In the genomic region with DNA sequence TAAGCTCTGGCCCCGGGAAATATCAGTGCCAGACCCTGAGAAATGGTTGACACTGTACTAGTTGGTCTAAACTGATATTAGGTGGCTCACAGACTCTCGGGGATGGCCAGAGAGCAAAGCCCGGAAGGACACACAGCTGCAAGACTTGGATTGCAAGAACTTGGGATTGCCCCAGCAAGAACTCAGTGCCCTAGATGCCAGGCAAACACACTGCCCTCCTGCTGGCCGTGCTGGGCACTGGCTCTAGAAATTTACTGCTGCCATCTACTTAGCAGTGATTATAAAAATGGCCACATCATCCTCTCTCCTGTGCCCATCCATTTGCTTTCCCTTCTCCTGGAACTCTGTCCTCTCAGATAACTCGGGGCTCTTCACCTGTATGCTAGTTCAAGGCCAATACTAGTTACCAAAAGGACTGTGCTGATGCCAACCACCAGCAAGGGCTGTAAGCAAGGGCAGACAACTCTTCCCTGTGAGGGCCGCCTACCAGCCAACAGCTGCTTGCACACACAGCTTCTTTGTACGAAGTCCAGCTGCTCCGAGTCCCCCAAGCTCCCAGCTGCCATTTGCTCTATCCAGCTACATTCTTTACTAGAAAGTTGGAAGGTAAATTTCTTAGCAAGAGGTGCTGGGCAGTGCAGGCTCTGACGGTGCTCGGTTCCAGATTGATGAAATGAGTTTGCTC, we compare ENCODE assay signal across 10 mouse cellular contexts. TPM values are rescaled to one million over a fixed set of nuclear protein-coding genes. Genes with fewer than 3 reads are reported as not detected.
DNase-seq lines count a peak whose midpoint lies in the region; ATAC-seq lines count a peak whose summit lies in the region.
"Had no signal": no experiment of that assay in that cellular context is flagged by ENCODE, and none has a peak within 500 bp of the region (broad histone marks: within the 10 kb centered on the region; RNA-seq: fewer than 3 reads in every experiment).

No protein-coding gene starts in this region.

- H3K27ac ChIP-seq in heart, embryonic 10.5 days: peak overlapping the region; percentile 64
- no peak overlapping the region for H3K27ac ChIP-seq in lung, embryonic 16.5 days (ENCODE audit: low read length)
- H3K27ac ChIP-seq in stomach, embryonic 14.5 days (ENCODE audit: low read length): peak overlapping the region; percentile 18; the same call in 1 of the 2 replicates
- H3K27ac ChIP-seq in midbrain, embryonic 16.5 days (ENCODE audit: low read length): no peak overlapping the region; the same call in 1 of the 2 replicates
- H3K27ac ChIP-seq: liver, embryonic 13.5 days had no signal

- no peak overlapping the region for H3K9ac ChIP-seq in lung, embryonic 16.5 days (ENCODE audit: low read length)
- no peak overlapping the region for H3K9ac ChIP-seq in stomach, embryonic 14.5 days (replicated peaks; ENCODE audit: low read depth, low read length)
- H3K9ac ChIP-seq in midbrain, embryonic 16.5 days (ENCODE audit: low read depth, low read length): no peak overlapping the region
- H3K9ac ChIP-seq: liver, embryonic 13.5 days had no signal

- DNase-seq in heart, embryonic 10.5 days (ENCODE audit: low spot score): no peak
- no peak for DNase-seq in heart, postnatal 36 days
- no peak for DNase-seq in lung, adult 18-20 months
- DNase-seq in gastrocnemius, postnatal 14 days: peak; percentile 28
- no peak for DNase-seq in spleen, postnatal 4 days (ENCODE audit: low spot score in 2 of 2)
- DNase-seq: liver, embryonic 13.5 days; thymus, adult 2 months had no signal

- no peaks in the 10 kb centered on the region for H3K9me3 ChIP-seq in heart, embryonic 10.5 days
- H3K9me3 ChIP-seq in lung, embryonic 16.5 days (ENCODE audit: control insufficient read depth, low read length): no peaks in the 10 kb centered on the region
- H3K9me3 ChIP-seq in stomach, embryonic 14.5 days (ENCODE audit: control insufficient read depth, low read depth, low read length): no peaks in the 10 kb centered on the region
- no peaks in the 10 kb centered on the region for H3K9me3 ChIP-seq in midbrain, embryonic 16.5 days (replicated peaks; ENCODE audit: control insufficient read depth, low read length, poor library complexity, severe bottlenecking)
- H3K9me3 ChIP-seq: liver, embryonic 13.5 days had no signal

- no peak overlapping the region for H3K4me3 ChIP-seq in heart, embryonic 10.5 days
- no peak overlapping the region for H3K4me3 ChIP-seq in lung, embryonic 16.5 days (ENCODE audit: low read length)
- H3K4me3 ChIP-seq in stomach, embryonic 14.5 days (ENCODE audit: low read depth, low read length): no peak overlapping the region
- no peak overlapping the region for H3K4me3 ChIP-seq in midbrain, embryonic 16.5 days (ENCODE audit: low read depth, low read length)
- H3K4me3 ChIP-seq: liver, embryonic 13.5 days had no signal

- no peaks in the 10 kb centered on the region for H3K27me3 ChIP-seq in heart, embryonic 10.5 days (ENCODE audit: insufficient read depth, poor library complexity, severe bottlenecking)
- no peaks in the 10 kb centered on the region for H3K27me3 ChIP-seq in lung, embryonic 16.5 days (ENCODE audit: control insufficient read depth, insufficient read depth, low read depth, low read length)
- H3K27me3 ChIP-seq in stomach, embryonic 14.5 days (ENCODE audit: control insufficient read depth, insufficient read depth, low read length): no peaks in the 10 kb centered on the region
- H3K27me3 ChIP-seq in midbrain, embryonic 16.5 days (ENCODE audit: control insufficient read depth, insufficient read depth, low read depth, low read length): no peaks in the 10 kb centered on the region
- H3K27me3 ChIP-seq: liver, embryonic 13.5 days had no signal

- H3K36me3 ChIP-seq in heart, embryonic 10.5 days: no peaks in the 10 kb centered on the region
- no peaks in the 10 kb centered on the region for H3K36me3 ChIP-seq in lung, embryonic 16.5 days (ENCODE audit: control insufficient read depth, insufficient read depth, low read length)
- no peaks in the 10 kb centered on the region for H3K36me3 ChIP-seq in stomach, embryonic 14.5 days (ENCODE audit: control insufficient read depth, insufficient read depth, low read length)
- H3K36me3 ChIP-seq in midbrain, embryonic 16.5 days (ENCODE audit: control insufficient read depth, insufficient read depth, low read length): no peaks in the 10 kb centered on the region
- H3K36me3 ChIP-seq: liver, embryonic 13.5 days had no signal

- 72% methylated on average over 10 of the region's 10 CpGs for WGBS in heart, embryonic 10.5 days
- 51% methylated on average over 10 of the region's 10 CpGs for WGBS in lung, embryonic 16.5 days
- WGBS in stomach, embryonic 14.5 days: 44% methylated on average over 10 of the region's 10 CpGs
- WGBS in midbrain, embryonic 16.5 days: 73% methylated on average over 10 of the region's 10 CpGs

- no peak overlapping the region for H3K4me2 ChIP-seq in lung, embryonic 16.5 days (ENCODE audit: low read depth, low read length)
- H3K4me2 ChIP-seq in stomach, embryonic 14.5 days (replicated peaks; ENCODE audit: low read depth, low read length): 0 out of 2 replicates have a peak overlapping the region, but pooled peaks have one; percentile 7
- no peak overlapping the region for H3K4me2 ChIP-seq in midbrain, embryonic 16.5 days (ENCODE audit: low read length)
- H3K4me2 ChIP-seq: liver, embryonic 13.5 days had no signal

- intact Hi-C loops in heart, postnatal 36 days (cut with DNase I): no loop called here
- intact Hi-C loops in gastrocnemius, postnatal 14 days (cut with DNase I; ENCODE audit: low total_unique reads): no loop called here

- peak; percentile 45; the same call in 1 of the 2 replicates for ATAC-seq in lung, embryonic 16.5 days (ENCODE audit: low read depth)
- no peak for ATAC-seq in stomach, embryonic 14.5 days (ENCODE audit: insufficient number of reproducible peaks, insufficient read depth, low FRiP score, low read depth)
- no peak for ATAC-seq in midbrain, embryonic 16.5 days

- H3K4me1 ChIP-seq in heart, embryonic 10.5 days: peaks cover 19% of the 10 kb centered on the region
- 0 out of 2 replicates have a peak, but pooled peaks cover 4% of the 10 kb centered on the region for H3K4me1 ChIP-seq in lung, embryonic 16.5 days (replicated peaks; ENCODE audit: control insufficient read depth, insufficient read depth, low read length)
- peaks cover 5% of the 10 kb centered on the region for H3K4me1 ChIP-seq in stomach, embryonic 14.5 days (ENCODE audit: control insufficient read depth, insufficient read depth, low read length)
- peaks cover 3% of the 10 kb centered on the region for H3K4me1 ChIP-seq in midbrain, embryonic 16.5 days (ENCODE audit: control insufficient read depth, insufficient read depth, low read length)

RNA-seq across cellular contexts. Expression of gene Bpgm, which starts 39.2 kb away (rescaled TPM):
- 54.3 and 59.3 TPM in 2 replicates for polyA plus RNA-seq in heart, embryonic 10.5 days (2016; fragmentation: Nextera tagmentation; extraction: Ambion mirVana)
- total RNA-seq in heart, postnatal 36 days (2021): 10 to 100 TPM; 54.7 to 59.1 TPM
- 65.1 and 69.4 TPM in 2 replicates for polyA plus RNA-seq in lung, embryonic 16.5 days (2015; fragmentation: Nextera tagmentation; extraction: Ambion mirVana)
- total RNA-seq in gastrocnemius, postnatal 14 days (2021): 10 to 100 TPM; 42.7 to 53.8 TPM
- polyA plus RNA-seq in stomach, embryonic 14.5 days (2014; fragmentation: Nextera tagmentation; extraction: Ambion mirVana): 33.6 and 34.4 TPM in 2 replicates
- polyA plus RNA-seq in midbrain, embryonic 16.5 days (2015; fragmentation: Nextera tagmentation; extraction: Ambion mirVana): 96.2 and 96.8 TPM in 2 replicates

Comparison
In these comparisons a context has a peak if more than half of its experiments do, and no peak if none do; other contexts are left out.
1. H3K27ac ChIP-seq: peak in heart, embryonic 10.5 days (single experiment) and stomach, embryonic 14.5 days (single experiment); none in lung, embryonic 16.5 days (single experiment) and midbrain, embryonic 16.5 days (single experiment).